Mouse (Mus musculus): Measurements from ENCODE around the gene Fam174a. TPM values are rescaled to one million over a fixed set of nuclear protein-coding genes. Genes with fewer than 3 reads are reported as not detected.

Gene Fam174a
- polyA plus RNA-seq (2017; shearing (Covaris generic)) = 1 to 10 TPM; 2.2 to 3.4 TPM

DNA sequence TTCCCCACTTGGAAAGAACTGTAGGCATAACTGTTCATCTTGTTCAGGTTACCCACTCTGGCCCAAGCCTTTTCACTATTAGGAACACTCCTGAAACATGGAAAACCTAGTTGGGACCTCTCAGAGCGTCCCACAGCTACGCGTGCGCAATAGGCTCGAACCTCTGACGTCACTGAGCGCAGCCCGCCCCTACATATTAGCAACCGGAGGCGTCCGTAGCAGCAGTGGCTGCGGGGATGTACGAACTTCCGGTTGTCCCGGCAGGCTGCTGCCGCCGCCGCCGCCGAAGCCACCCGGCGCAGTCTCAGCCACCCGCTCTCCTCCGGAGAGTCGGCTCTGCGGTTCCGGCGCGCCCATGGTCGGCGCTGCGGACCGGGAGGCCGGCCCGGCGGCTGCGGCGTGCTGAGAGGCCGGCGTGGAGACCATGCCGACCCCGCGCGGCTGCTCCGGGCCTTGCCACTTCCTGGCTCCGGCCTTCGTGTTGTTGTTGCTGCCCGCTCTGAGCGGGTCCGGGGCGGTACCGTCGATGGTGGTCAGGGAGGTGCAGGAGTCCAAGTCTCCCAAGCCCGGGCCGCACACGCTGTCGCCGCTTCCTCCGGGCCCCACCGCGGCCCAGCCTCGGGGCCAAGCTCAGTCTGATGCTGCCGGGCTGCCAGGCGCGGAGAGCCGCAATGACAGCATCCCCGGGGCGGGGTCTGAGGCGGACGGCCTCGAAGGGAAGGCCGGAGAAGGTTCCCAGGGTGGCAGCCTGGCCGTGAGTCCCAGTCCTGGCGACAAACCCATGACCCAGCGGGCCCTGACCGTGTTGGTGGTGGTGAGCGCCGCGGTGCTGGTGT is at the start of gene Fam174a:
Fam174a (plus strand) TSS at position 231 of the 836 bp plus-strand sequence.
- peak; percentile 96 for ATAC-seq

DNA sequence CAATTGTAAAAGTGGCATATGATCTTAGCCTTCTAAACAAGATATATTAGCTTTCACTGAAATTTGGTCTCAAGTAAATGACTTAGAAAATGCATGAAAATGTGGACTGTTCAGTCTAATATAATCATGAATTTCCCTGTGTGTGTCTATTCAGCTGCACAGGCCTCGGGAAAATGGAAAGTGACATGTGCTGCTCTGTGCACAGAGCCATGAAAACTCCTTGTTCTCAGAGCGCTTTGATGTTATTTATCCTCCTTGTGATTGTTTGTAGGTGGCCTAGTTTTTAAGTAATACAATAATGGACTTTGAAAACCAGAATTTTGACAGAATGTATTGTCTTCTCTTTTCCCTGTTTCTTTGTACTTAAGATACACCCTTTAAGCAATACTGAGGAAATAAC is 49.6 kb upstream of the Fam174a start:
- ATAC-seq = no peak

GRCm38 (mm10) chr1:95267950-95268724 is 45.3 kb upstream of the Fam174a start:
- peak; percentile 82 for ATAC-seq

DNA sequence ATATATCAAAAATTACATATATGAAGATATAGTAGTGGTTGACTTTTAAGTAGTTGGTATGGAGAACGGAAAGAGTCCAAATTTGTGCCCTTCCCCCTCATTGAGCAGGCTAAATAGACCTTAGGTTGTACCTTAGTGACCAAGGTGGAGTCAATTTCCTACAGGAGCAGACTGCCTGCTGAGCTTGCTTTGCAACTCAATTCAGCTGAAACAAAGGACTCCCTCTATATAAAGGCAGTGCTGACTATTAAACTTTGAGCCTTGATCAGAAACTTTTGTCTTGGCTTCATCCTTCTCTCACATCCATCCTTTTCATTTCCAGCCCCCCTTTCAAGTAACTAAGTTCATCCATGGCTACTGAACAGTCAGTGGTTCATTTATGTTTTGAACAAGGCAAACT is 40.1 kb upstream of the Fam174a start:
- ATAC-seq = no peak

GRCm38 (mm10) chr1:95308324-95308723 is 5.1 kb upstream of the Fam174a start:
- ATAC-seq = no peak

DNA sequence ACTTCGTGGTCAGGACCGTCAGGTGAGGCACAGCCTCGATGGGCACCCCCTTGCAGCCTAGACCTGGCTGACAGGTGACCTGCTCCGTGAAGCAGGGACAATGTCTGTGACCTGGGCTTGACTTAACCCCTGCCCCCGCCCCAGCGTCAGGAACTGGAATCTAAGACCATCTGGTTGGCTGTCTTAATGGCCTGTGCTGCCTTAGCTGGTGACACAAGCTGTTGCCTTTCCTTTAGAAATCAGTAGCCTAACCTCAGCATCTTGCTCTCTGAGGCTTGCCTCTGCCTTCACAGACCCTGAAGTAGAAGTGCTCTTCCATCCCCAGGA is 769 bp downstream of the Fam174a start:
- peak; percentile 17 for ATAC-seq

- no peak for ATAC-seq
Observed at GRCm38 (mm10) chr1:95315981-95316380, 2.6 kb downstream of the Fam174a start.

DNA sequence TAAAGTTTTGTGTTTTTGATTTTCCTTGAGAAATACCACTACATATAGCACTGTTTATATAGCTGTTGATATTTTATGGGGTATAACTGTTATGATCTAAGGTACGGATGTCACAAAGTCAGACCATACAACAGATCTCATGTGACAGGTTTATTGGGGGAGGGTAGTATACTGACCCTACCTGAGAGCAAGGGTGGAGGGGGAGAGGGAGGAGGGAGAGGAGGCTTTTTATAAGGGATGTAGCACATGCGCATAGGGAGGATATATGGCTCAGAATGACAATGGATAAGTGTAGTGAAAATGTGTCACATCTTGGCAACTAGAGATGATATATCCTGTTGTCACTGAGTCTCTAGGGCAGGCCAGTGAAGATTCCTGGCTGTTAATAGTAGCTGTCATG is 8.8 kb downstream of the Fam174a start:
- no peak for ATAC-seq

GRCm38 (mm10) chr1:95323004-95323403 is 9.6 kb downstream of the Fam174a start:
- ATAC-seq = no peak

GRCm38 (mm10) chr1:95326856-95327255 is 13.4 kb downstream of the Fam174a start:
- ATAC-seq = no peak

- no peak for ATAC-seq
Observed at GRCm38 (mm10) chr1:95339618-95340017, 26.2 kb downstream of the Fam174a start.

DNA sequence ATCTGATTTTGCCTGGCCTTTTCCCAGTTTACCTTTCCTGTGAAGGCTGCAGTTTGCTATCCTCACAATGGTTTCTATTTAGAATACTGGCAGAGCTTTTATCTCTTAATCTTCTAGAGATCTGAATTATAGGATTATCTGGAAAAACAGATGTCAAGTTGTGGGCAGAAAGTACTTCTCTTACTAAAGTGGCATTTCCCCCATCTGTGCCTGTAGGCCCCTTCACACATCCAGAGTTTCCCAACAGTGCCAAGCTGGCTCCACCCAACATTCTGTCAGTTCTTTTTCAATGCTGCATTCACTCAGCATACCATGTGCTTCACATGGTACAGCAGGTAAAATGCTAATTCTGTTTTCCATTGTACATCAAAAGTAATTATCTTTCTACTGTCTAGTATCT is 28.8 kb downstream of the Fam174a start:
- ATAC-seq = no peak

GRCm38 (mm10) chr1:95343585-95344485 is 30.4 kb downstream of the Fam174a start:
- ATAC-seq = no peak

GRCm38 (mm10) chr1:95354146-95354545 is 40.7 kb downstream of the Fam174a start:
- no peak for ATAC-seq

- ATAC-seq = no peak
Observed at GRCm38 (mm10) chr1:95356904-95357303, 43.5 kb downstream of the Fam174a start.

GRCm38 (mm10) chr1:95363692-95364091 is 50.3 kb downstream of the Fam174a start:
- no peak for ATAC-seq

DNA sequence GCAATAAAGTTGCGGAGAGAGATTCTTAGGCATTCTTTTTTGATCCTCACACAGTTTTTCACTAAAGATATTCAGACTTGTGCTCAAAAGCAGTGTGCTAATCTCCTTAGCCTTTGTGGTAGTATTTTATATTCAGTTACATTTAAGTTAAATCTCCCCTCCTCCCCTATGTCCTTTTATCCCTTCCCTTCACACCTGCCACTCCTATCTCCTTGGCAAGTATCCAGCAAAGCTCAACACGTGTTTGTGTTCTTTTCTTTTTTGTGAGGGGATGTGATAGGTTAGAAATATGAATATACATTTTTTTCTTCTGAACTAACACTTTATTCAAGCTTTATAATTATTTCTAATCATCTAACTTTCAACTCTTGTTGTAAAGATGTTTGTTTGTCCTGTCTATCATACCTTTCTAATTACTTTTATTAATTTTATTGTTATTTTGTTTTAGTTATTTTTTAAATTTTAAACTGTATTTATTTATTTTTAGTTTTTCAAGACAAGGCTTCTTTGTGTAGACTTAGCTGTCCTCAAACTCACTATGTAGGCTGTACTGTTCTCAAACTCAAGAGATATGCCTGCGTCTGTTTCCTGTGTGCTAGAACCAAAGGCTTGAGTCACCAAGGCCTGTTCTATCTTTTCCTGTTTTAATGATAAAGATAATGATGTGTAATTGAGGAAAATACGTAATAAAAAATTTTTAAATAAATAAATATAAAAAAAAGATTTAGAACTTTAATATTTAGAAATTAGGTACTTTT is 53.4 kb downstream of the Fam174a start:
- no peak for ATAC-seq

DNA sequence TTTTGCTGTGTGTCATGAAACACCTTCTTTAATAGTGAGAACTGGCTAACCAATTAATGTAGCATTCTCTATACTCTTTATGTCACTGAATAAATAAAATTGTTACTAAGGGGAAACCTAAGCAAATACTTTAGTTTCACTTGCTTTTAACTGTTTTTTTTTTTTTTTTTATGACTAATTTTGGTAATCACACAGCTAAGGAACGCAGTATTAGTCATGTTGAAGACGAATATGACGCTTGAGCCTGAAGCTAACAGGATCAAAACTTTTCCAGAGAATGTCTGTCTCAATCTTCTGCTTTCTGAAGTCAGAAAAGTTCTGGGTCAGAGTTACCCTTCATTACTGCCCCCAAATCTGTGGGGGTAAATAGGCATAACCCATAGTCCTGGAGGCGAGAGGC is 54.3 kb downstream of the Fam174a start:
- ATAC-seq = peak; percentile 57

DNA sequence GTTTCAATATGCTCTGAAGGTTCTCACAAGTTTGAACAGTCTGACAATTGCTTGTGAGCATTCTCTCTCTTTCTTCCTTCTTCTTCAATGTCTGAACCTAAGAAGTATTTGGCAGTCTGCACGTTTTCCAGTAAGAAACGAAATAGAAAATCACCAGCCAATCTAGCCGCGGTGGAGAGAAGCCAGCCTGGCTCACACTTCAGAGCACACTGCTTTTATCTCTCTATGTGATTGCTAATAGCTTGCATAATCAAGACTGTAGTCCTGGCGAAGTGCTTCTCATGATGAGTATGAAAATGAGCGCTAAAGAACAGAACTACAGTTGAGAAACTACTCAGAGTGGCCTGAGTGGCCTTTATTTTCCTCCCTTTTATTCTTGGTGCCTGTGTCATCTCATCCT is 62.0 kb downstream of the Fam174a start:
- no peak for ATAC-seq

GRCm38 (mm10) chr1:95381028-95381427 is 67.6 kb downstream of the Fam174a start:
- no peak for ATAC-seq

Data from activated CD4-positive, CD25-positive, alpha-beta regulatory T cell, adult 4 months (primary cell).